Mouse (Mus musculus): ENCODE measurements around the gene Mtus2. TPM values are rescaled to one million over a fixed set of nuclear protein-coding genes. Genes with fewer than 3 reads are reported as not detected.

The Mtus2 gene
- total RNA-seq, 1 experiment: 11.0 TPM

DNA sequence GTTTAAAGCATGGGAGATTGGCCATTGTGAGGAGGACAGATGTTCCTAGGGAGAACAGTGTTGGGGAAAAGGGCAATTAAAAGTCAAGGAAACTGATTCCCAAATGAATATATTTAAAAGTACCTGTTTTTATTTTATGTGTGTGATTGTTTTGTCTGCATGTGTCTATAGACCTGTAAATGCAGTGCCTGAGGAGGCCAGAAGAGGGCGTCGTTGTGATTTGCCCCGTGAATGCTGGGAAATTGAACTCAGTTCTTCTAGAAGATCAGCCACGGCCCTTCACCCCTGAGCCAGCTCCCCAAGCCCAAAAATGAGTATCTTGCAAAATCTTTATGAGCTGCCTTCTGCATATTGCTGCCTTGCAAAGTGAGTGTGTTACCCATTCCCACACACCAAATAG lies 33.2 kb downstream of the Mtus2 start:
- no peak for DNase-seq (ENCODE audit: low read depth, low spot score)
- Histone ChIP-seq H3K36me3 (ENCODE audit: control insufficient read depth, insufficient read depth, low read length, poor library complexity, severe bottlenecking) (no peaks in the 10 kb centered on the region), H3K27ac (ENCODE audit: insufficient read depth, low read depth, low read length, poor library complexity, severe bottlenecking) (no peak overlapping the region), H3K9me3 (ENCODE audit: control insufficient read depth, insufficient read depth, low read depth, low read length) (0 out of 2 replicates have a peak, but pooled peaks cover 1% of the 10 kb centered on the region), H3K9ac (ENCODE audit: insufficient read depth, low read depth, low read length, poor library complexity, severe bottlenecking) (no peak overlapping the region), H3K4me3 (ENCODE audit: insufficient read depth in 1 of 2, low read depth in 1 of 2, low read length in 2 of 2, poor library complexity in 1 of 2, severe bottlenecking in 1 of 2) (no peak overlapping the region), H3K4me1 (ENCODE audit: control insufficient read depth in 2 of 2, insufficient read depth in 2 of 2, low read length in 2 of 2, poor library complexity in 1 of 2) (peaks cover 0 to 8% of the 10 kb centered on the region in 2 experiments; a peak in 1 of 4 replicates)
- in situ Hi-C loops (cut with MboI; ENCODE audit: low sequenced_read_pairs in 2 of 2, unreplicated experiment in 2 of 2): no loop called here
- no peak for TF ChIP-seq ZNF384 (IDR thresholded peaks at IDR 0.05; ENCODE audit: low read depth, low read length)
- no peak for TF ChIP-seq HCFC1 (IDR thresholded peaks at IDR 0.05; ENCODE audit: borderline replicate concordance, insufficient read depth, low read length)
- no peak for TF ChIP-seq CHD2 (IDR thresholded peaks at IDR 0.05; ENCODE audit: low read depth, low read length)
- no peak for TF ChIP-seq ZC3H11A (IDR thresholded peaks at IDR 0.05; ENCODE audit: borderline replicate concordance, low read depth, low read length)

DNA sequence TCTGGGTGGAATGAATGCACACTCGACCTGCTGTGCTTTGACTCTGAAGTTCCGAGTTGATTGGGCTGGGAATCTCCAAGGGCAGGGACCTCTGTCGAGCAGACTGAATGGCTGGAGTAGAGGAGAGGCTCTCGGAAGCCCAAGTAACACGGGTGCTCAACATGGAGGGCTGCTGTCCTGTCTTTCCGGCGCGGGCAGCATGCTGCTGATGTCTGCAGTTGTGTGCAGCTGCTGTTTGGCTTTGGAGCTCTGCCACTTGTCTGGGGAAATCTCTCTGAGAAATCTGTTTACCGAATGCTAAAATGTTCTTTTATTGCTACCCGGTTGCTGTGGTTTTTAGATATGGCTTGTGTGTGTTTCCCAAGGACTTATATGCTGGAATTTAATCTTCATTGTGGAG lies 33.7 kb downstream of the Mtus2 start:
- H3K9ac ChIP-seq (ENCODE audit: insufficient read depth, low read depth, low read length, poor library complexity, severe bottlenecking): no peak overlapping the region
- 0 out of 2 replicates have a peak, but pooled peaks cover 1% of the 10 kb centered on the region for H3K9me3 ChIP-seq (ENCODE audit: control insufficient read depth, insufficient read depth, low read depth, low read length)
- in situ Hi-C loops (cut with MboI; ENCODE audit: low sequenced_read_pairs in 2 of 2, unreplicated experiment in 2 of 2): no loop called here
- H3K36me3 ChIP-seq (ENCODE audit: control insufficient read depth, insufficient read depth, low read length, poor library complexity, severe bottlenecking): no peaks in the 10 kb centered on the region
- no peak overlapping the region for H3K27ac ChIP-seq (ENCODE audit: insufficient read depth, low read depth, low read length, poor library complexity, severe bottlenecking)
- H3K4me3 ChIP-seq (ENCODE audit: insufficient read depth in 1 of 2, low read depth in 1 of 2, low read length in 2 of 2, poor library complexity in 1 of 2, severe bottlenecking in 1 of 2): no peak overlapping the region
- DNase-seq (ENCODE audit: low read depth, low spot score): no peak
- TF ChIP-seq HCFC1 (IDR thresholded peaks at IDR 0.05; ENCODE audit: borderline replicate concordance, insufficient read depth, low read length) (no peak), MAFK (IDR thresholded peaks at IDR 0.05; ENCODE audit: insufficient read depth, low read depth, low read length) (no peak), ZC3H11A (IDR thresholded peaks at IDR 0.05; ENCODE audit: borderline replicate concordance, low read depth, low read length) (no peak), ZNF384 (IDR thresholded peaks at IDR 0.05; ENCODE audit: low read depth, low read length) (no peak)
- H3K4me1 ChIP-seq (ENCODE audit: control insufficient read depth in 2 of 2, insufficient read depth in 2 of 2, low read length in 2 of 2, poor library complexity in 1 of 2): peaks cover 0 to 8% of the 10 kb centered on the region in 2 experiments; a peak in 1 of 4 replicates

DNA sequence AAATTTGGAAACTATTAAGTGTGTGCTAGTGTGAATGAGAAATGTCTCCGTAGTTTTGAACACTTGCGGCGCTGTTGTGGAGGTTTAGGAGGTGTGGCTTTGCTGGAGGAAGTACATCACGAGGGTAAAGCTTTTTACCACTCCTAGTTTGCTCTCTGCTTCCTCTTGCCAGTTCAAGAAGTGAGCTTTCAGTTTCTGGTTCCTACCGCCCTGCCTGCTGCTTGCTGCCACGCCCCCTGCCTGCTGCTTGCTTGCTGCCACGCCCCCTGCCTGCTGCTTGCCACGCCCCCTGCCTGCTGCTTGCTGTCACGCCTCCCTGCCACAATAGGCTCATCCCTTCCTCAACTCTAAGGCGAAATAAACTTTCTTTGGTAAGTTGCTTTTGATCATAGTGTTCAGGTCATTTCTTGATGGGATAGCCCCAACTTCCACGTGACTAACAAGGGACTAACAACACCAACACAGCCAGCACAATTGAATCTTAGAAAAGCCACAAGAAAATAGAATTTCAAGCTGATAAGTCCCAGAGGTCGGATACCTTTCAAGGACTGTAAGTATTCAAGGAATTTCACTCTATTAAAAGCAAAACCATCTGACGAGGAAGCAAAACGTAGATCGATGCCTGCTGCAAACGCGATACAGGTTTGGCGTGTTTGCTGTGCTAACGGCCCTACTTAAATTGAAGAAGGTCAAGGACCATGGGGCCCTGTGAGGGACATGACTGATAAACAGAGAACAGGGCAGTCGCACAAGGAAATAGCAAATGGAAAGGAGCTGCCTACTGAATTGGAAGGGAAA lies 35.7 kb downstream of the Mtus2 start:
- 0 out of 2 replicates have a peak, but pooled peaks cover 3% of the 10 kb centered on the region for H3K9me3 ChIP-seq (ENCODE audit: control insufficient read depth, insufficient read depth, low read depth, low read length)
- DNase-seq (ENCODE audit: low read depth, low spot score): no peak
- H3K4me1 ChIP-seq (ENCODE audit: control insufficient read depth in 2 of 2, insufficient read depth in 2 of 2, low read length in 2 of 2, poor library complexity in 1 of 2): peaks cover 0 to 8% of the 10 kb centered on the region in 2 experiments; a peak in 1 of 4 replicates
- H3K27ac ChIP-seq (ENCODE audit: insufficient read depth, low read depth, low read length, poor library complexity, severe bottlenecking): no peak overlapping the region
- in situ Hi-C loops (cut with MboI; ENCODE audit: low sequenced_read_pairs in 2 of 2, unreplicated experiment in 2 of 2): no loop called here
- no peak overlapping the region for H3K4me3 ChIP-seq (ENCODE audit: insufficient read depth in 1 of 2, low read depth in 1 of 2, low read length in 2 of 2, poor library complexity in 1 of 2, severe bottlenecking in 1 of 2)
- H3K9ac ChIP-seq (ENCODE audit: insufficient read depth, low read depth, low read length, poor library complexity, severe bottlenecking): no peak overlapping the region
- no peaks in the 10 kb centered on the region for H3K36me3 ChIP-seq (ENCODE audit: control insufficient read depth, insufficient read depth, low read length, poor library complexity, severe bottlenecking)
- TF ChIP-seq ZC3H11A (IDR thresholded peaks at IDR 0.05; ENCODE audit: borderline replicate concordance, low read depth, low read length) (no peak), MAFK (IDR thresholded peaks at IDR 0.05; ENCODE audit: insufficient read depth, low read depth, low read length) (no peak), HCFC1 (IDR thresholded peaks at IDR 0.05; ENCODE audit: borderline replicate concordance, insufficient read depth, low read length) (no peak)

DNA sequence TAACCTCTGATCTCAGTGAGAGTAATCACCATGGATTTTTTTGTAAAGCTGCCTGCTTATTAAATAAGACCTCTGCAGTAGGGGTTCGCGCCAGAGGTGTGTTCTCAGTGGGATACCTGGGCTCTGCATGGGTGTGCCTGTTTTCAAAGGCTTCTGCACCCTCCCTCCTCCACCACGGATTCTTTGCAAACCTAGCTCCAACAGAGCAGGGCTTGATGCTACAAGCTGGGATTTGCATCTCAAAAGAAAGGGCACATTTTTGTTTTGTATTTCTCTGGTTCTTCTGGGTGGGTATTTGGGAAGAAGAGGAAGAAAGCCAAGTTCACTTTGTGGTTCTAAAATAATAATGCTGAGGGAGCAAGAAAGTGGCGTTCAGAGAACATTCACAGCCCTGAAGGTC lies 48.1 kb downstream of the Mtus2 start:
- Histone ChIP-seq H3K36me3 (ENCODE audit: control insufficient read depth, insufficient read depth, low read length, poor library complexity, severe bottlenecking) (no peaks in the 10 kb centered on the region), H3K4me3 (ENCODE audit: insufficient read depth in 1 of 2, low read depth in 1 of 2, low read length in 2 of 2, poor library complexity in 1 of 2, severe bottlenecking in 1 of 2) (no peak overlapping the region), H3K9ac (ENCODE audit: insufficient read depth, low read depth, low read length, poor library complexity, severe bottlenecking) (no peak overlapping the region), H3K27ac (ENCODE audit: insufficient read depth, low read depth, low read length, poor library complexity, severe bottlenecking) (peak overlapping the region; percentile 49; the same call in 1 of the 2 replicates), H3K9me3 (ENCODE audit: control insufficient read depth, insufficient read depth, low read depth, low read length) (no peaks in the 10 kb centered on the region), H3K4me1 (ENCODE audit: control insufficient read depth in 2 of 2, insufficient read depth in 2 of 2, low read length in 2 of 2, poor library complexity in 1 of 2) (peaks cover 4 to 9% of the 10 kb centered on the region in 2 experiments; a peak in 2 of 4 replicates)
- no peak for DNase-seq (ENCODE audit: low read depth, low spot score)
- in situ Hi-C loops (cut with MboI; ENCODE audit: low sequenced_read_pairs in 2 of 2, unreplicated experiment in 2 of 2): no loop called here
- TF ChIP-seq ZC3H11A (IDR thresholded peaks at IDR 0.05; ENCODE audit: borderline replicate concordance, low read depth, low read length): no peak
- no peak for TF ChIP-seq MAFK (IDR thresholded peaks at IDR 0.05; ENCODE audit: insufficient read depth, low read depth, low read length)
- TF ChIP-seq ZNF384 (IDR thresholded peaks at IDR 0.05; ENCODE audit: low read depth, low read length): no peak
- no peak for TF ChIP-seq HCFC1 (IDR thresholded peaks at IDR 0.05; ENCODE audit: borderline replicate concordance, insufficient read depth, low read length)
- TF ChIP-seq CHD2 (IDR thresholded peaks at IDR 0.05; ENCODE audit: low read depth, low read length): no peak
